Mouse (Mus musculus) retina, postnatal 1 day (tissue): ENCODE data around the gene Asxl2.
"Not testable (repeated sequence)": the region's sequence is repeated elsewhere in the genome, so short reads cannot be mapped to it uniquely, and the experiment has no call there.

Source experiments
- DNase-seq: peaks from one replicate; pipeline ENCODE4 v3.0.0-alpha.2; 2012

The Asxl2 gene

DNA sequence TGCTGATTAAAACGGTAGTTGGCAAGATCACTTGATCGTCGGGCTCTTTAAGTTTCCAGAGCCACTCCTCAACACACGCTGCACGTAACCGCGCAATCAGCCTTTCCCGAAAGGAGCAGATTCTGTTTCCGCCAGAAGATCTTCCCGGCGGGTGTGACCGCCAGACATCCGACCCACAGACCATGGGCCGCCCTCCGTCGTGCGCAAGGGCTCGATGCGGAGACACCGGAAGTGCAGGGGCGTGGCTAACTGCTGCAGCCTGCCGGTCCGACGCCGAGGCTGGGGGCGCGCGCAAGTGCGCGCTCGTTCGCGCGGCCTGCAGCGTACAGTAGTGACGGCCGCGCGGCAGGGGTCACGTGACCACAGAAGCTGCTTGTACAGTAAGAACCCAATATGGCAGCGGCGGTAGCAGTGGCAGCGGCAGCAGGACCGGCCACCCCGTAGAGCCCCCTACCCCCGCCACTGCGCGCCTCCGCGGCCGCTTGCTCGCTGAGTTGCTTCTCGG is at the start of gene Asxl2:
TSS of gene Asxl2 (plus strand) at position 328 of the 505 bp plus-strand sequence.
- peak; percentile 99 for DNase-seq

DNA sequence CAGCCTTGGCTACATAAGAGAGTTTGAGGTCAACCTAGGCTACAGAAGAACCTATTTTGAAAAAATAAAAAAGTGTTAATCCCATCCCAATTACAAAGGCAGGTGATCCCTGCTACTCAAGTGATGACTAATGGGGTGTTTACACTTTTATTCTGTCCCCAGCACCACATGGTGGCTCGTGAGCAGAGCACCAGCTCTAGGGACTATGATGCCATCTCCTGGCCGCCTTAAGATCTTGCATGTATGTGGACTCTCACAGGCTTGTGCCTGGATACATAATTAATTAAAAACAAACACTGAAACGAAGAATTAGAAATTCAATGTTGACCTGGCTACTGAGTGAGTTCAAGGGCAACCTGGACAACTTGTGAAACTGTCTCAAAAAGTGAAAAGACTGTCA is 49.5 kb upstream of the Asxl2 start:
- DNase-seq: peak; percentile 26

- DNase-seq: no peak
Observed at GRCm38 (mm10) chr12:3377755-3378154, 48.9 kb upstream of the Asxl2 start.

- DNase-seq: no peak
Observed at GRCm38 (mm10) chr12:3384860-3385259, 41.8 kb upstream of the Asxl2 start.

- no peak for DNase-seq
Observed at GRCm38 (mm10) chr12:3385271-3385670, 41.4 kb upstream of the Asxl2 start.

DNA sequence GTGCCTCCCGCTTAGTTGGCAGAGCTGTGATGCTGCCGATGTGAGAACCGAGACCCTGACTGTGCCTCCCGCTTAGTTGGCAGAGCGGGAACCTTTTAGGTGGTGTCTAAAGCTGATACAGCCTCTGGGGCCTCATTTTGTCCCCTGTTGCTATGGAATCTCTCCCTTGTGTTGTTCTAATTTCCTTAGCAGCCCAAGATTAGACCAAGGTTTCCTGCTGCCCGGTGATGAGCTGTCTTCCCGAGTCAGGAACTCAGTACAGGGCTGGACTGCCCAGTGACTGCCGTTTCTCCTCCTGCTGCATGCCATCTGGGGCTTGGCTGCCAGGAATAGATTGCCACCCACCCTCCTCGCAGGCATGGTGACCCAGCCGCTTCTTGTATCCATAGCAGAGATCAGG is 40.7 kb upstream of the Asxl2 start:
- DNase-seq: no peak

GRCm38 (mm10) chr12:3387891-3388290 is 38.8 kb upstream of the Asxl2 start:
- no peak for DNase-seq

DNA sequence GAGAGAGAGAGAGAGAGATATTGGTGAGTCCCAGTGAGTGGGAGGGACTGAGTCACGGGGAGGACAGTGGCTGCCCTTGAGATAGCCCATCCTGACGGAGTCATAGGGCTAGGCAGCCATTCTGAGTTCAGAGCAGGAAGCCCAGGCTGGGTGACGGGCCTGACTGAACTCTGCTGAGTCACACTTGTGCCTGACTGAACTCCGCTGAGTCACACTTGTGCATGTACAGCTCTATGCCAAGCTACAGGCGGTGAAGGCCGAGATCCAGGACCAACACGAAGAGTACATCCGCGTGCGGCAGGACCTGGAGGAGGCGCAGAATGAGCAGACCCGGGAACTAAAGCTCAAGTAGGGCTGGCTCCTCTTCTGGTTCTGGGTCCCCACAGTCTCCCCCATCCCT is 37.3 kb upstream of the Asxl2 start:
- DNase-seq: no peak

DNA sequence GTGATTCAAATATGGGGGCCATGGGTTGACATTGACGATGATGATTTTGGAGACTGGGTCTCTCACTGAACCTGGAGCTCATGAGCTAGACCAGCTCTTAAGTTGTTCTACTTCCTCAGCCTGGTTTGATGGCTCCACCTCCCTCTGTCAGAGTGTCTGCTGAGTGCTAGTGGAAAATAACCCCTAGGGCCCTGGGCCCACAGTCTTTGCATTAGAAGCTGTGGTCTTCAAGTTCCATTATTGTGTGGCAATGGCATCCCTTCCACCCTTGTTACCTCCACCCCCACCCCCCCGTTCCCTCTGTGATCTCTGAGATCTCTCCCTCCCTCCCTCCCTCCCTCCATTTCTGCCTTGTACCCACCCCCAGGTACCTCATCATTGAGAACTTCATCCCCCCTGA is 36.6 kb upstream of the Asxl2 start:
- DNase-seq: no peak

DNA sequence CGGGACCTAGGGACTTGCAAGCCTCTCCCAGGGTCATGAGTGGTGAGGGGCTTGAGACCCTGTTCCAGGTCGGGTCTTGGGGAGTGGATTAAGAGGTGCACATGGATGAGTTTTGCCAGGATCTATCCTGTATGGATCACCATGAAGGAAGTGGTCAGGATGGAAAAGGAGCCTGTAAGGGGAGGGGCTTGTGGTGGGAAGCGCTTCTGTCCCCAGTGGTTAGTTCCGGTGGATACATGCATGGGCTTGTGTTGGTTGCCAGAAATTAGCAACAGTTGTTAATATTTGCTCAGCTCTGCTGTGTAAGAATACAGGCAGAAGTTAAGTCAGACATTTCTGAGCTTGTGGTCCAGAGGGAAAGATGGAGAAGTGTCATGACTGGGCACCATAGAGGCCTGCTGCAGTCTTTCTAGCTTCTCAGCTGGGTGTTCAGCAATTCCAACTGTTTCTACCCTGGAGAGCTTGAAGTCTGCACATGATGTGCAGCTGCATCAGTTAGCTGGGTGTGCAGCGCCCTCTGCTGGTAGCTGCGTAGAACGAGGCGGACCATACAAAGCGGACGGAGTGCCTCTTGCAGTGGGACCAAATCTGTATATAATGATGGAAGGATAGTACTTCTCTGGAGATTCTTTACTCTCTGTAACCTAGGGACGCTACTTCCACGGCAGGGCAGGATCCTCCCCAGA is 35.9 kb upstream of the Asxl2 start:
- peak; percentile 83 for DNase-seq

GRCm38 (mm10) chr12:3391276-3391675 is 35.4 kb upstream of the Asxl2 start:
- DNase-seq: no peak

DNA sequence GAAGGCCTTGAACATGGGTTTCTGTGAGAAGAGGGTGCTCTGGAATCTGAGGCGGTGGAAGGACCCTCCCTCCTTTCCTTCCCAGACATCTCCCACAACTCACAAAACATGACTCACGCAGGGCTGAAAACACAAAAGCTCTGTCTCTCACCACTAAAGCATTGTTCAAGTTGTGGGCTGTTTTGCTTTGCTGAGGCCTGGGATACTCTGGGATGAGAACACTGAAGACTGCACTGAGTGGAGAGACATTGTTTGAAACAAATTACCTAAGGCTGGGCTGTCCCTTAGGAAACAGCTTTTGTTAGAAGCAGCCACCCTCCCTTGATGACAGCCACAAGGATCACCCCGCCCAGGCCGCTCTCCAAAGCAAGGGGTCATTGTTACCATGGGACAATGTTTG is 33.5 kb upstream of the Asxl2 start:
- no peak for DNase-seq

- no peak for DNase-seq
Observed at GRCm38 (mm10) chr12:3396931-3397330, 29.7 kb upstream of the Asxl2 start.

- DNase-seq: not testable (repeated sequence)
Observed at GRCm38 (mm10) chr12:3405662-3406061, 21.0 kb upstream of the Asxl2 start.

GRCm38 (mm10) chr12:3406585-3406984 is 20.1 kb upstream of the Asxl2 start:
- DNase-seq: no peak

- DNase-seq: no peak
Observed at GRCm38 (mm10) chr12:3414956-3415355, 11.7 kb upstream of the Asxl2 start.

- DNase-seq: no peak
Observed at GRCm38 (mm10) chr12:3418761-3419160, 7.9 kb upstream of the Asxl2 start.

DNA sequence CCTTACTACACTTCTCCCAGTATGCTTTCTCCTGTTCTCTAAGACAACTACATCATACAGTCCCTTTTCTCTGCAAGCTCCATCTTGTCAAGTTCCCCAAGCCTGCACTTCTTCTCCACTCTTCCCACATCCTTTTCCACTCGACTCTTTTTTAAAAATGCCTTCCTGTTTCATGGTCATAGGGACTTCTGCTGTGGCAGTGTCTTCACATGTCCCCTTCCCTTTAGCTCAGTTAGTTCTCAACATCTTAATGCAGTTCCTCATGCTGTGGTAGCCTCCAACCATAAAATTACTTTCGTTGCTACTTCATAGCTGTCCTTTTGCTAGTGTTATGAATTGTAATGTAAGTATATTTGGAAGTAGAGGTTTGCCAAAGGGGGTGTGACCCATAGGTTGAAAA is 6.1 kb upstream of the Asxl2 start:
- DNase-seq: no peak

DNA sequence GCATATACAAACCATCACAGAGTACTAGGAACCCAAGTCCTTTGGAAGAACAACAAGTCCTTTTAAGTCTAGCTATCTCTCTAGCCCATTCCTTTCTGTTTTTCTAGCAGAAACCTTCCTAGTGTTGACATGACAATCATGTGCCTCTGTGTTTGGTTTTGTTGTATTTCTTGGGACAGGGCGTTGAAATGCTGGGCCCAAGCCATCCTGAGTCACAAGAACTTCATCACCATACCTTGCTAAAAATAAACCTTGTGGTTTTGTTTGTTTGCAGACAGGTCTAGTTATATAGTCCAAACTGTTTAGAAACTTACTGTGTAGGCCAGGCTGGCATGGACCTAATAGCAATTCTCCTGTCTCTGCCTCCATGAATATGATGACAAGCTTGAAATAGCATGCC is 3.9 kb upstream of the Asxl2 start:
- no peak for DNase-seq

GRCm38 (mm10) chr12:3424179-3424578 is 2.5 kb upstream of the Asxl2 start:
- DNase-seq: no peak

DNA sequence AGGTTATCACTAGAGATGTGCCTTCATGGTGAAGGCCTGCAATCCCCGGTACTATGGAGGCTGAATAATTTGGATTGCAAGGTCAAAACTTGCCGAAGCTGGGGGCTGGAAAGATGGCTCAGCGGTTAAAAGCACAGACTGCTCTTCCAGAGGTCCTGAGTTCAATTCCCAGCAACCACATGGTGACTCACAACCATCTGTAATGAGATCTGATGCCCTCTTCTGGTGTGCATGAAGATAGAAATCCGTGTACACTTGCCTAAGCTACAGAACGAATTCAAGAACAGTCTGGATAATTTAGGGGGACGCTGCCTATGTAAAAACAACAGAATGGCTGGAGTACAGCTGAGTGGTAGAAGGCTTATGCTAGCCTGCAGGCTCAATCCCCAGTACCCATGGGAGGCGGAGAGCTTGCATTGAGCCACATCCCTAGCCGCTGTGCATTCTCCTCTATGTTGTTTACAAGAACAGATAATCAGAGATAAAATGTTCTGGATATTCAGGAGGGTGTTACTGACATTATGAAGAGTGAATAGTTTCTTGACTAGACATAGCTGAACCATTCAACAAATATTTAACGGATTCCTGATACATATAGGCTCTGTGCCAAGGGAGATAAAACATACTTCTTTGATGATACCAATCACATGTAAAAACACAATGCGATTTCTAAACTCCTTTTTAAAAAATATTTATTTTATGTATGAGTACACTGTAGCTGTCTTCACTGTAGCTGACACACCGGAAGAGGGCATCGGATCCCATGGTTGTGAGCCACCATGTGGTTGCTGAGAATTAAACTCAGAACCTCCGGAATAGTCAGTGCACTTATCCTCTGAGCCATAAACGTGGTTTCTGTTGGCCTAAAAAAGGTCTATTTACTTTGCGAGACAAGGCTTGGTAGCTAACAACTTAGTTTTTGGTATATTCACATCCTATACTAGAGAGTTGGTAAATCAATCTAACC is 999 bp upstream of the Asxl2 start:
- DNase-seq: peak; percentile 50

GRCm38 (mm10) chr12:3427067-3427889 is 621 bp downstream of the Asxl2 start:
- peak; percentile 77 for DNase-seq
